In genomic region chr9:94540343-94541095, GRCm38 (mm10) we compare ENCODE assay signal across 12 mouse cellular contexts. TPM values are rescaled to one million over a fixed set of nuclear protein-coding genes. Genes with fewer than 3 reads are reported as not detected.
DNase-seq lines count a peak whose midpoint lies in the region; ATAC-seq and TF ChIP-seq lines count a peak whose summit lies in the region.
"Had no signal": no experiment of that assay in that cellular context is flagged by ENCODE, and none has a peak within 500 bp of the region (broad histone marks: within the 10 kb centered on the region; RNA-seq: fewer than 3 reads in every experiment).

No protein-coding gene starts in this region.

- H3K9me3 ChIP-seq in liver, embryonic 16.5 days (replicated peaks; ENCODE audit: control insufficient read depth, low read length) = no peaks in the 10 kb centered on the region
- H3K9me3 ChIP-seq: forebrain, embryonic 10.5 days had no signal

- intact Hi-C loops in left cerebral cortex, adult 2 months (cut with DNase I) = no loop called here
- intact Hi-C loops in left cerebral cortex, postnatal 25 days (cut with DNase I) = no loop called here

- H3K4me2 ChIP-seq in liver, embryonic 16.5 days (ENCODE audit: low read depth, low read length) = peak overlapping the region; percentile 7; the same call in 1 of the 2 replicates

- no peak for TF ChIP-seq CTCF in left cerebral cortex, adult 2 months (IDR thresholded peaks at IDR 0.05)

- peaks cover 12% of the 10 kb centered on the region for H3K4me1 ChIP-seq in liver, embryonic 16.5 days (ENCODE audit: control insufficient read depth, low read depth, low read length)

- DNase-seq in adrenal gland, postnatal 36 days = peak; percentile 10 to 25
- DNase-seq in adrenal gland, adult 18-20 months (ENCODE audit: low spot score in 2 of 2) = no peak
- no peak for DNase-seq in left cerebral cortex, adult 2 months (ENCODE audit: extremely low spot score in 1 of 2, low spot score in 2 of 2)
- no peak for DNase-seq in left cerebral cortex, postnatal 25 days (ENCODE audit: low spot score in 2 of 2)
- DNase-seq in brain, adult 2 months (ENCODE audit: low read depth, low spot score) = peak; percentile 38
- DNase-seq in adrenal gland, postnatal 10 days = no peak
- no peak for DNase-seq in urinary bladder, postnatal 10 days (ENCODE audit: low spot score)
- DNase-seq: layer of hippocampus, adult 9-11 months; right cerebral cortex, postnatal 4 days; thymus, postnatal 4 days had no signal

- no peaks in the 10 kb centered on the region for H3K27me3 ChIP-seq in liver, embryonic 16.5 days (ENCODE audit: control insufficient read depth, insufficient read depth, low read depth, low read length)

- no peaks in the 10 kb centered on the region for H3K36me3 ChIP-seq in liver, embryonic 16.5 days (ENCODE audit: control insufficient read depth, insufficient read depth)
- H3K36me3 ChIP-seq: forebrain, embryonic 10.5 days had no signal

- peak overlapping the region; percentile 74 for H3K4me3 ChIP-seq in left cerebral cortex, adult 2 months
- H3K4me3 ChIP-seq in liver, embryonic 16.5 days (ENCODE audit: low read depth, low read length) = no peak overlapping the region

- 29% methylated on average over 10 of the region's 10 CpGs for WGBS in liver, embryonic 16.5 days (ENCODE audit: insufficient replicate concordance)

- H3K9ac ChIP-seq in liver, embryonic 16.5 days (ENCODE audit: low read depth, low read length) = no peak overlapping the region

- no peak overlapping the region for H3K27ac ChIP-seq in left cerebral cortex, adult 2 months
- no peak overlapping the region for H3K27ac ChIP-seq in liver, embryonic 16.5 days (ENCODE audit: low read length)
- H3K27ac ChIP-seq: forebrain, embryonic 10.5 days had no signal

- ATAC-seq in liver, embryonic 16.5 days (ENCODE audit: low read depth) = no peak

RNA-seq across cellular contexts. Expression of gene 1190002N15Rik, which starts 2.6 kb away (rescaled TPM):
- 10 to 100 TPM; 17.8 to 25.4 TPM for total RNA-seq in adrenal gland, postnatal 36 days (2021)
- total RNA-seq in adrenal gland, adult 18-20 months (2021) = 10 to 100 TPM; 14.9 to 16.5 TPM
- 10 to 100 TPM; 32.8 to 40.1 TPM for total RNA-seq in left cerebral cortex, adult 2 months (2021)
- total RNA-seq in left cerebral cortex, postnatal 25 days (2021) = 10 to 100 TPM; 35.6 to 46.1 TPM
- 2.2 and 2.4 TPM in 2 replicates for polyA plus RNA-seq in liver, embryonic 16.5 days (2015; fragmentation: Nextera tagmentation; extraction: Ambion mirVana)
- 10 to 100 TPM; 24.8 to 24.9 TPM for total RNA-seq in adrenal gland, postnatal 10 days (2021)

Comparison
In these comparisons a context has a peak if more than half of its experiments do, and no peak if none do; other contexts are left out.
1. DNase-seq: peak in adrenal gland, postnatal 36 days (2 of 2) and brain, adult 2 months (single experiment); none in adrenal gland, adult 18-20 months (0 of 2), left cerebral cortex, adult 2 months (0 of 2), left cerebral cortex, postnatal 25 days (0 of 2), adrenal gland, postnatal 10 days (single experiment) and urinary bladder, postnatal 10 days (single experiment).